Mouse (Mus musculus): ENCODE data around the gene Smim6. TPM values are rescaled to one million over a fixed set of nuclear protein-coding genes. Genes with fewer than 3 reads are reported as not detected.

The Smim6 gene
- polyA plus RNA-seq, 1 experiment from 2014 or later, result 185 TPM

DNA sequence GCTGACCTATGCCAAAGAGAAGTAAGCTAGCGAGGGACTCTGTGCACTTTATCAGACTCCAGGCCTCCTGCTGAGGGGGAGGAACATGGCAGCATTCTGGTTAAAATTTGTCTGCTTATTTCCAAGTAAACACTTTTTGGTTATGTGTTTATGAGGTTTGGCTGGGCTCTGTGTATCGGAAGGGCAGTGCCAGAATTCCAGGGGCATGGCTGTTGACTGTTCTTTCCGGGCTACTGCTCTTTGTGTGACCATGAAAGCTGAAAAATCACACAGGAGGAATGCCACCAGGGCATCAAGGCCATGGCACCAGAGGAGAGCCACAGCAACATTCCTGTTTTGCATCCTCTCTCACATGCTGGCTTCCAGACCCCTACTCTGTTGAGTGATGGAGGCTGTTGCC lies 5.7 kb upstream of the Smim6 start:
- peak overlapping the region; percentile 28; the same call in 1 of the 2 replicates for H3K9ac ChIP-seq (ENCODE audit: low read length)
- no peak overlapping the region for H3K4me2 ChIP-seq (replicated peaks; ENCODE audit: low read depth)
- H3K4me3 ChIP-seq (ENCODE audit: low read depth, low read length), result no peak overlapping the region
- TF ChIP-seq CTCF (IDR thresholded peaks at IDR 0.05; ENCODE audit: low read depth), result no peak
- TF ChIP-seq EP300 (optimal IDR thresholded peaks at IDR 0.05), result no peak
- DNase-seq (ENCODE audit: low spot score), result no peak
- 76% methylated on average over 3 of the region's 3 CpGs for whole genome bisulfite sequencing
- no peaks in the 10 kb centered on the region for H3K36me3 ChIP-seq (ENCODE audit: control insufficient read depth, insufficient read depth, low read length)
- no peaks in the 10 kb centered on the region for H3K27me3 ChIP-seq (ENCODE audit: control insufficient read depth, insufficient read depth, low read length)
- peak overlapping the region; percentile 90 for H3K27ac ChIP-seq (replicated peaks)
- ATAC-seq (ENCODE audit: low FRiP score, low TSS enrichment), result no peak
- peaks cover 15% of the 10 kb centered on the region for H3K4me1 ChIP-seq (replicated peaks; ENCODE audit: control insufficient read depth, insufficient read depth)
- H3K9me3 ChIP-seq (ENCODE audit: control insufficient read depth, low read length), result no peaks in the 10 kb centered on the region

- Histone ChIP-seq H3K27me3 (ENCODE audit: control insufficient read depth, insufficient read depth, low read length) (no peaks in the 10 kb centered on the region), H3K9ac (ENCODE audit: low read length) (no peak overlapping the region), H3K4me3 (ENCODE audit: low read depth, low read length) (no peak overlapping the region), H3K4me1 (replicated peaks; ENCODE audit: control insufficient read depth, insufficient read depth) (peaks cover 15% of the 10 kb centered on the region), H3K27ac (replicated peaks) (peak overlapping the region; percentile 90), H3K36me3 (ENCODE audit: control insufficient read depth, insufficient read depth, low read length) (no peaks in the 10 kb centered on the region), H3K9me3 (ENCODE audit: control insufficient read depth, low read length) (no peaks in the 10 kb centered on the region), H3K4me2 (replicated peaks; ENCODE audit: low read depth) (no peak overlapping the region)
- DNase-seq (ENCODE audit: low spot score) (no peak), ATAC-seq (ENCODE audit: low FRiP score, low TSS enrichment) (no peak)
- TF ChIP-seq CTCF (IDR thresholded peaks at IDR 0.05; ENCODE audit: low read depth) (no peak), EP300 (optimal IDR thresholded peaks at IDR 0.05) (no peak)
- WGBS, result 75% methylated on average over 5 of the region's 5 CpGs
Measured at GRCm38 (mm10) chr11:115906521-115906920, 5.3 kb upstream of the Smim6 start.

DNA sequence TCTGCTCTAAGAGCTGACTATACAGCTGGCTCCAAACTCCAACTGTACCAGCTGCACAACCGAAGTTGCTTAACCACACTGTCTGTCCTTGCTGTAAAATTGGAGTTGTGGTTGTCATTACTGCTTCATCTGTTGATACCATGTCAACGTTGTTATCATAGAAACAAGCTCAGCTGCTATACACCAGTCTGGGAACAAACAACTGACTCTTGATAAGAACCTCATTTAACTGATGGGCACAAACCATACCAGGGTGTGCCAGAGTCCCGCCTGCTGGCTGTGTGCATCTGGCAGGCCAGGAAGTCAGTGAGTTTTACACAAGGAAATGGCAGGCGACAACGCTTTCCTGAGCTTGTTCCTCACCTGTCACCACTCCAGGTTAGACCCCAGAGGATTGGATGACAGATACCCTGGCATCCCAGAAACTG lies 669 bp upstream of the Smim6 start:
- H3K9ac ChIP-seq (ENCODE audit: low read length), result peak overlapping the region; percentile 35; the same call in 1 of the 2 replicates
- no peak overlapping the region for H3K4me2 ChIP-seq (replicated peaks; ENCODE audit: low read depth)
- DNase-seq (ENCODE audit: low spot score) (peak; percentile 89), ATAC-seq (ENCODE audit: low FRiP score, low TSS enrichment) (peak; percentile 88)
- no peaks in the 10 kb centered on the region for H3K27me3 ChIP-seq (ENCODE audit: control insufficient read depth, insufficient read depth, low read length)
- H3K9me3 ChIP-seq (ENCODE audit: control insufficient read depth, low read length), result no peaks in the 10 kb centered on the region
- TF ChIP-seq CTCF (IDR thresholded peaks at IDR 0.05; ENCODE audit: low read depth), result no peak
- no peak for TF ChIP-seq EP300 (optimal IDR thresholded peaks at IDR 0.05)
- no peaks in the 10 kb centered on the region for H3K36me3 ChIP-seq (ENCODE audit: control insufficient read depth, insufficient read depth, low read length)
- H3K27ac ChIP-seq (replicated peaks), result peak overlapping the region; percentile 94
- H3K4me3 ChIP-seq (ENCODE audit: low read depth, low read length), result no peak overlapping the region
- no peaks in the 10 kb centered on the region; the same call in 1 of the 2 replicates for H3K4me1 ChIP-seq (replicated peaks; ENCODE audit: control insufficient read depth, insufficient read depth)
- WGBS, result 65% methylated on average over 5 of the region's 5 CpGs

- H3K4me2 ChIP-seq (replicated peaks; ENCODE audit: low read depth), result no peak overlapping the region
- no peak overlapping the region for H3K4me3 ChIP-seq (ENCODE audit: low read depth, low read length)
- no peaks in the 10 kb centered on the region for H3K27me3 ChIP-seq (ENCODE audit: control insufficient read depth, insufficient read depth, low read length)
- WGBS, result 87% methylated on average over 4 of the region's 4 CpGs
- H3K9ac ChIP-seq (ENCODE audit: low read length), result no peak overlapping the region
- H3K36me3 ChIP-seq (ENCODE audit: control insufficient read depth, insufficient read depth, low read length), result peaks cover 6% of the 10 kb centered on the region; the same call in 1 of the 2 replicates
- TF ChIP-seq CTCF (IDR thresholded peaks at IDR 0.05; ENCODE audit: low read depth) (no peak), EP300 (optimal IDR thresholded peaks at IDR 0.05) (no peak)
- DNase-seq (ENCODE audit: low spot score) (no peak), ATAC-seq (ENCODE audit: low FRiP score, low TSS enrichment) (no peak)
- no peak overlapping the region for H3K27ac ChIP-seq (replicated peaks)
- no peaks in the 10 kb centered on the region for H3K4me1 ChIP-seq (replicated peaks; ENCODE audit: control insufficient read depth, insufficient read depth)
- no peaks in the 10 kb centered on the region for H3K9me3 ChIP-seq (ENCODE audit: control insufficient read depth, low read length)
Measured at GRCm38 (mm10) chr11:115916579-115916978, 4.8 kb downstream of the Smim6 start.

DNA sequence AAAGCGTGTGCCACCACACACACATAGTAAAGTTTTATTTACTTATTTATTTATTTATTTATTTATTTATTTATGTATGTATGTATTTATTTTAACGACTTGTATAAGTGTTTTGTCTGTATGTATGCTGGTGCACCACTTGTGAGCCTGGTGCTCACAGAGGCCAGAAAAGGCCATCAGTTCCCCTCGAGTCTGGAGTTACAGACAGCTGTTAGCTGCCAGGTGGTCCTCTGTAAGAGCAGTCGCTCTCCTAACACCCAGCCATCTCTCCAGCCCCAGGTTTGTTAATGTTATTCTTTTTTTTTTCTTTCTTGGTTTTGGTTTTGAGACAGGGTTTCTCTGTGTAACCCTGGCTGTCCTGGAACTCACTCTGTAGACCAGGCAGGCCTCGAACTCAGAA lies 6.8 kb downstream of the Smim6 start:
- H3K4me3 ChIP-seq (ENCODE audit: low read depth, low read length), result no peak overlapping the region
- no peak overlapping the region for H3K4me2 ChIP-seq (replicated peaks; ENCODE audit: low read depth)
- H3K27me3 ChIP-seq (ENCODE audit: control insufficient read depth, insufficient read depth, low read length), result no peaks in the 10 kb centered on the region
- WGBS, result 80% methylated on average over 5 of the region's 5 CpGs
- H3K27ac ChIP-seq (replicated peaks), result no peak overlapping the region
- H3K9me3 ChIP-seq (ENCODE audit: control insufficient read depth, low read length), result no peaks in the 10 kb centered on the region
- ATAC-seq (ENCODE audit: low FRiP score, low TSS enrichment), result no peak
- DNase-seq (ENCODE audit: low spot score), result no peak
- no peak overlapping the region for H3K9ac ChIP-seq (ENCODE audit: low read length)
- H3K36me3 ChIP-seq (ENCODE audit: control insufficient read depth, insufficient read depth, low read length), result peaks cover 13% of the 10 kb centered on the region; the same call in 1 of the 2 replicates
- no peaks in the 10 kb centered on the region for H3K4me1 ChIP-seq (replicated peaks; ENCODE audit: control insufficient read depth, insufficient read depth)
- TF ChIP-seq CTCF (IDR thresholded peaks at IDR 0.05; ENCODE audit: low read depth) (no peak), EP300 (optimal IDR thresholded peaks at IDR 0.05) (no peak)

DNA sequence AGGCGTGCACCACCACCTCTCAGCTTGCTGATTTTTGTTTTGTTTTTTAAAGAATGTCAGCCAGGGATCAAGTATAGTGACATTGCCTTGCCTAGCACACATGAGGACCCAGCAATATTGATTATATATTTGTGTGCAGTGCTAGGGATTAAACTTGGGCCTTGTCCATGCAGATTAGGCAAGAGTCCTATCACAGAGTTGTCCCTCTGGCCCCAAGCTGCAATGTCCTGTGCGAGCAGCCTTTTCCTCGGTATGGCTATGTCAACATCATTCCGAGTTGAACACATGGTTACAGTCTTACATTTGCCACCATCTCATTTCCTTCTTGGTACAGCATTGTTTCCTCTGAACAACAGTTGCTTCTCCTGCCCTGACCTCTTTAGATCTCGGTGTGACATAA lies 7.3 kb downstream of the Smim6 start:
- Histone ChIP-seq H3K36me3 (ENCODE audit: control insufficient read depth, insufficient read depth, low read length) (peaks cover 13% of the 10 kb centered on the region; the same call in 1 of the 2 replicates), H3K27ac (replicated peaks) (no peak overlapping the region), H3K4me2 (replicated peaks; ENCODE audit: low read depth) (no peak overlapping the region), H3K4me3 (ENCODE audit: low read depth, low read length) (no peak overlapping the region), H3K27me3 (ENCODE audit: control insufficient read depth, insufficient read depth, low read length) (no peaks in the 10 kb centered on the region), H3K9me3 (ENCODE audit: control insufficient read depth, low read length) (no peaks in the 10 kb centered on the region), H3K9ac (ENCODE audit: low read length) (no peak overlapping the region), H3K4me1 (replicated peaks; ENCODE audit: control insufficient read depth, insufficient read depth) (no peaks in the 10 kb centered on the region)
- no peak for ATAC-seq (ENCODE audit: low FRiP score, low TSS enrichment)
- WGBS, result 77% methylated on average over 5 of the region's 5 CpGs
- TF ChIP-seq CTCF (IDR thresholded peaks at IDR 0.05; ENCODE audit: low read depth), result no peak
- DNase-seq (ENCODE audit: low spot score), result no peak

Measured in stomach, postnatal 0 days (tissue).